Mouse (Mus musculus): ENCODE results near the gene Hmces. TPM values are rescaled to one million over a fixed set of nuclear protein-coding genes. Genes with fewer than 3 reads are reported as not detected.
"Not testable (repeated sequence)": the region's sequence is repeated elsewhere in the genome, so short reads cannot be mapped to it uniquely, and the experiment has no call there.

The Hmces gene
- total RNA-seq, 2 experiments from 2014 or later = 13.8 to 13.9 TPM

- DNase-seq = no peak
- intact Hi-C loops (cut with DNase I) = loop anchor here (5.0 kb wide), 3 partner anchors 71 to 196 kb away; partner anchors contain the start of gene H1fx
Observed at GRCm38 (mm10) chr6:87911559-87911958, 2.2 kb upstream of the Hmces start.

- DNase-seq = peak; percentile 66 to 68
Observed at GRCm38 (mm10) chr6:87914326-87915102, 779 bp downstream of the Hmces start.

GRCm38 (mm10) chr6:87915939-87916338 is 2.2 kb downstream of the Hmces start:
- DNase-seq = no peak
- intact Hi-C loops (cut with DNase I) = no loop called here

More at GRCm38 (mm10) chr6:87914326-87915102, 779 bp downstream of the Hmces start:
- intact Hi-C loops (cut with DNase I) = loop anchor here (5.0 kb wide), 3 partner anchors 68 to 193 kb away; partner anchors contain the start of gene H1fx

DNA sequence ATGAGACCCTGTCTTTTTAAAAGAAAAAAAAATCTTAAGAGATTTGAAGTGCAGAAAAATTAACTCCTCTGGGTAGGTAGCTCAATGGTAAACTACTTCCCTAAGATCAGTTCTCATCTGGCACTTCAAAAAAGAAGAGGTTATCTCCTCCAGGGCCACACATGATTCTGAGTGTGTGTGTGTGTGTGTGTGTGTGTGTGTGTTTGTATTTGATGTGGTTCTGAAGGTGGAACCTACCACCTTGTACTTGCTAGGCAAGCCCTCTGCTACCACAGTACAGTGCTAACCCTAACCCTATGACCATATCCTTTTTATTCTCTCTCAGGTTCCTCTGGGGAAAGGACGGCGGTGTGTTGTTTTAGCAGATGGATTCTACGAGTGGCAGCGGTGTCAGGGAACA is 7.5 kb downstream of the Hmces start:
- DNase-seq = no peak
- intact Hi-C loops (cut with DNase I) = no loop called here

- no peak for DNase-seq
- intact Hi-C loops (cut with DNase I) = no loop called here
Observed at GRCm38 (mm10) chr6:87923624-87924023, 9.9 kb downstream of the Hmces start.

DNA sequence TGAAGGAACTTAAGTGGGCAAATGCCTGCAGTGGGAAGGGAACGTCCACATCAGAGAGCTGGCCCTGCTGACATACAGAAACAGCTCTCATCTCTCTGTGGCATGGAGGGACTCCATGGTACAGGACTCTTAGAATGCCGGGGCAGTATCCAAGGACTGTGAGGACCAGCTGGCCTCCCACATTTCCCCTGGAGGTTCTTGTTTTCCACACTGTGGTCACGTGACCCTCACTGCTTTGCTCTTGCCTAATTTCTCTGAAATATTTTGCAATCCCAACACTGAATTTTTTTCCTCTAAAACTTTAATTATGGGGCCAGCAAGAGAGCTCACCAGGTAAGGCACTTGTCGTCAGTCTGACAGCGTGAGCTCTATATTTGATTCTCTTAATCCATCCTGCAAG is 21.3 kb downstream of the Hmces start:
- DNase-seq = no peak
- intact Hi-C loops (cut with DNase I) = no loop called here

DNA sequence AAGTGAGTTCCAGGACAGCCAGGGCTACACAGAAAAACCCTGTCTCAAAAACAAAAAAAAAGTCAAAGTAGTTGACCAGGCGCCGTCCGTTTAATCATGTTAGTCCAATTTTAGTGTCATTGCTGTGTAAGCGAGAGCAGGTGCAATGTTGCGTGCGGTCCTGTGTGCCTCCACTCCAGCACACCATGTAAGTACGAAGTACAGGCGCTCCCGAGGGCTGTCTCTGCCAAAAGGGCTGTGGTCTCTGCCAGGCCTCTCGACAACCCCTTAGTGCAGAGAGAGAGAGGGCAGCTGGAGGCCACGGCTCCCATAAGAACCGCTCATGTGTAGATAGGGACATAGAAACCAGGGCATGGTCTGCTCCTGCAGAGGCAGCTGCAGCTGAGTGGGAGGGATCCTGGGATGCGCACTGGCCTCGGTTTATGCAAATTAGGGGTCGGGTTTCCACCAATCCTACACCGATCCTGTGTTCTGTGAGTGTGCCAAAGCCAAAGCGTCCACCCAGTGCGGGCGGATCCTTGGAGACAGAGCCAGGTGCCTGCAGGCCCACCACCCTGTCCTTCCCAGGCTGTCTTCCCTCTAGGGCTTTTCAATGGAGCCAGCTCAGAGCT is 23.5 kb downstream of the Hmces start:
- intact Hi-C loops (cut with DNase I) = no loop called here
- peak; percentile 52 to 53 for DNase-seq

DNA sequence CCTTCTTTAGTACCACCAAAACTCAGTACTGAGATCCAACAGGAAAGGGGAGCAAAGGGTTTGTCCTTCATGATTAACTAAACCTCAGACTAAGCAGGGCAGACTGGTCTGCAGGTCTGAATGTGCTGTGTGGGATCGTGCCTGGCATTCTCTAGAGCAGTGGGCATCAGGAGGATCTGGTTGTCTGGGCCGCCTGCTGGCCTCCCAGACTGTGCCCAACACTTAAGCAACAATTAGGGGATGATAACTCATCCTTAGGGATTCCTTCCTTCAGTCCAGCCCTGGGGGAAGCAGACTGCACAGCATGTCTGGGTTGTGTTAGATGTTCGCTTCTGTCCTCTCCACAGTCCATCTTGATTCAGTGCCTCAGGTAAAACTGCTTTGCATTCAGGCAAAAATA is 25.2 kb downstream of the Hmces start:
- DNase-seq = no peak
- intact Hi-C loops (cut with DNase I) = no loop called here

DNA sequence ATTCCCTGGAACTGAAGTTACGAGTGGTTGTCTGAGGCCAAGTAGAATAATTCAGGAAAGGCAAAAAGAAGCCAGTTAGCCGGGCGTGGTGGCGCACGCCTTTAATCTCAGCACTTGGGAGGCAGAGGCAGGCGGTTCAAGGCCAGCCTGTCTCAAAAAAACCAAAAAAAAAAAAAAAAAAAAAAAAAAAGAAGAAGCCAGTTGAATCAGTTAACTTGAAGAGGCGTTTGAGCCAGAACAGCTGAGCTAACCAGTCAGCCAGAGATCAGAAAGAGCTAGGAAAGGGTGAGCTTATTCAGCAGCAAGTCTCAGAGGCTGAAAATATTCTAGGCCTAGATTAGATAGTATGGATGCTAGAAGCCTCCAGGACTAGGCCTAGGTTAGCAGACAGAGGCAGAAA is 28.4 kb downstream of the Hmces start:
- intact Hi-C loops (cut with DNase I) = no loop called here
- DNase-seq = no peak

DNA sequence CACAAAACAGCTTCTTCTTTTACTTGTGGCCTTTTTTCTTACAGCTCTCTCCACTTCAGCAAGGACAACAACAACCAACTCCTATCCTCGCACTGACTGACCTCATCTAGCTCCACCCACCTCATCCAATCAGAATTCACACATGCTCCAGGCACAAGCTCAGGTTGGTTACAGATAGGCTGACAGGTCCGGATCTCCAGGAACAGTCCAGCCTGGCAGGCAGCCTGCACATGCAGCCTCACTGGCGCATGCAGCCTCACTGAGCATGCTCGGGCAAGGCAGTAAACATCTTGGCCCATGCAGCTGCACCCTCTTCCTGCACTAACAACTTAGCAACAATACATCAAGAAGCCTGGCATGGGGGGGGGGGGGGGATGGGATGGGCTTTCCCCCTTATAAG is 48.7 kb downstream of the Hmces start:
- DNase-seq; intact Hi-C loops (cut with DNase I): not testable (repeated sequence)

GRCm38 (mm10) chr6:87970041-87970440 is 56.3 kb downstream of the Hmces start:
- intact Hi-C loops (cut with DNase I) = no loop called here
- DNase-seq = no peak

DNA sequence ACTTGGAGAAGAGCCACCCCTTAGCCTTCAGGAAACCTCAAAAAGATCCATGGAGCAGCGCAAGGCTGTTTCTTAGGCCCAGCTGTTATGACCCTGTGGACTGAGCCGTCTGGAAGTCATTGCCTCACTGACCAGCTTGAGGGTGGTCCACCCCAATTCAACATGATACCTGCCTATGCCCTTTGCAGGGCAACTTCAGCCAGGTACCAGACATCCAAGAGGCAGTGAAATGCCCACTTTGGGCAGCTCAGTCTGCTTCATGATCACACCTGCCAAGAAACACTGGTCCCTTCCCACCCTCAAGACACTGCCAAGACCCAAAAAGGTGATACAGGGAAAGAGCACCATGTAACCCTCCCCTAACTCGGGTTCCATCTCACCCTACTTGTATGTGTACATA is 66.0 kb downstream of the Hmces start:
- no peak for DNase-seq
- intact Hi-C loops (cut with DNase I) = loop anchor here (5.0 kb wide), 1 partner anchor 67 kb away; the partner anchor contains the start of gene Hmces

- peak; percentile 60 to 71 for DNase-seq
- intact Hi-C loops (cut with DNase I) = loop anchor here (5.0 kb wide), 1 partner anchor 68 kb away; the partner anchor contains the start of gene Hmces
Observed at GRCm38 (mm10) chr6:87980374-87981029, 66.8 kb downstream of the Hmces start.

GRCm38 (mm10) chr6:87981030-87981485 is 67.3 kb downstream of the Hmces start:
- DNase-seq = peak; percentile 36 to 58
- intact Hi-C loops (cut with DNase I) = loop anchor here (5.0 kb wide), 1 partner anchor 69 kb away; the partner anchor contains the start of gene Hmces

- intact Hi-C loops (cut with DNase I) = loop anchor here (5.0 kb wide), 1 partner anchor 69 kb away; the partner anchor contains the start of gene Hmces
- peak; percentile 80 to 86 for DNase-seq
Observed at GRCm38 (mm10) chr6:87981547-87982256, 68.0 kb downstream of the Hmces start, which contains the start of gene H1fx. TSS of gene H1fx (minus strand) at chr6:87981637.

DNA sequence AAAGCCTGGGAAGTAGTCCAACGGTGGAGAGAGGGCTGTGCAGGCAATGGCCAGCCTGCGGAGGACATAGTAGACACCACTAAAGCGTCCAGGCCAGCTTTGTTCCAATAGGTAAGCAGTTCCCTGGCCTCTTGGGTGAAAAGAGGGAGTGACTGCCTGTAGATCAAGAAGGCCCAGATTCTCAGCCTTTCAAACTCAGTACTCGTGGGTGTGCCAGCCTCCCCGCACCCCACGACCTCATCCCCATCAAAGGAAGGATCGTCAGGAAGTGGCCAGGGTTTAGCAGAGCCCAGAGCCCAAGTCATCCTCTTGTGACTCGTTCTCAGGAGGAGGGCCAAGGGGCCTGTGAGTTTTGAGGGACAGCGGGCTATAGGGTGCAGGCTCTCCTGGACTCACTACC is 68.8 kb downstream of the Hmces start:
- DNase-seq = no peak
- intact Hi-C loops (cut with DNase I) = loop anchor here (5.0 kb wide), 1 partner anchor 70 kb away; the partner anchor contains the start of gene Hmces

Data from heart, postnatal 10 days (tissue).